Comparison of ENCODE assay signal across 29 mouse cellular contexts in the genomic region with DNA sequence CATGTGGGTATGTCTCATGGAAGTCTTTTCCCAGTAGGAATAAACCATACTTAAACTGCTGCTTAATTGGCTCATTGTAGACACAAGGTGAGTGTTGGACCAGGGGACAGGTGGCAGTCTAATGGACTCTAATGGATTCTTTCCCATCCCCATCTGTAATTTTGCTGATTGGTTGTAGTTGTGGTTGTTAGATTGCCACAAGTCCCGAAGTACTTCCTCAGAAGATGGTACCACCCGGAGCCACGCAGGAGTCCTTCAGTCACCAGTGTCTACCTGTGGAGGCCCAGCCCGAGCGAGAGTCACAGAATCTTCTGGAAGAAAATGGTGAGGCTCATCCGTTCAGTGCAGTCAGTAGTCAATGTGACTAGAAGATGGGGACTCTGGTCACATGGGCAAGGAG.
"Had no signal": no experiment of that assay in that cellular context is flagged by ENCODE, and none has a peak within 500 bp of the region (broad histone marks: within the 10 kb centered on the region; RNA-seq: fewer than 3 reads in every experiment).

No protein-coding gene starts in this region.

- H3K27ac ChIP-seq: limb, embryonic 10.5 days; limb, embryonic 12.5 days; limb, embryonic 13.5 days; limb, embryonic 15.5 days; liver, embryonic 12.5 days; liver, embryonic 13.5 days; liver, embryonic 14.5 days; liver, embryonic 15.5 days; lung, embryonic 15.5 days; macrophage; midbrain, embryonic 10.5 days; midbrain, embryonic 12.5 days; midbrain, embryonic 13.5 days; midbrain, embryonic 15.5 days; neural tube, embryonic 12.5 days; neural tube, embryonic 13.5 days had no signal

- H3K27me3 ChIP-seq: limb, embryonic 12.5 days; limb, embryonic 13.5 days; limb, embryonic 15.5 days; liver, embryonic 12.5 days; liver, embryonic 13.5 days; liver, embryonic 15.5 days; lung, embryonic 15.5 days; megakaryocyte, embryonic 14.5 days; midbrain, embryonic 12.5 days; midbrain, embryonic 13.5 days; midbrain, embryonic 15.5 days; neural tube, embryonic 12.5 days; neural tube, embryonic 13.5 days had no signal

- H3K9ac ChIP-seq: limb, embryonic 12.5 days; limb, embryonic 13.5 days; limb, embryonic 15.5 days; liver, embryonic 12.5 days; liver, embryonic 13.5 days; liver, embryonic 14.5 days; liver, embryonic 15.5 days; liver, postnatal 0 days; lung, embryonic 14.5 days; lung, embryonic 15.5 days; midbrain, embryonic 12.5 days; midbrain, embryonic 13.5 days; midbrain, embryonic 15.5 days; neural tube, embryonic 12.5 days; neural tube, embryonic 13.5 days had no signal

- H3K9me3 ChIP-seq: limb, embryonic 10.5 days; limb, embryonic 12.5 days; limb, embryonic 13.5 days; limb, embryonic 15.5 days; liver, embryonic 12.5 days; liver, embryonic 13.5 days; liver, embryonic 15.5 days; lung, embryonic 15.5 days; megakaryocyte, embryonic 14.5 days; midbrain, embryonic 10.5 days; midbrain, embryonic 12.5 days; midbrain, embryonic 13.5 days; midbrain, embryonic 15.5 days; neural tube, embryonic 12.5 days; neural tube, embryonic 13.5 days had no signal

- DNase-seq: left cerebral cortex, postnatal 4 days; liver; liver, embryonic 13.5 days; liver, postnatal 0 days; lung, adult 18-20 months; lung, adult 2 months; lung, embryonic 14.5 days; lung, postnatal 10 days; lung, postnatal 14 days; lung, postnatal 36 days; lung, postnatal 4 days; midbrain, embryonic 14.5 days had no signal

- H3K4me3 ChIP-seq: limb, embryonic 10.5 days; limb, embryonic 12.5 days; limb, embryonic 13.5 days; limb, embryonic 15.5 days; liver, embryonic 12.5 days; liver, embryonic 13.5 days; liver, embryonic 15.5 days; lung, embryonic 15.5 days; megakaryocyte, embryonic 14.5 days; midbrain, embryonic 10.5 days; midbrain, embryonic 12.5 days; midbrain, embryonic 13.5 days; midbrain, embryonic 15.5 days; myocyte; neural tube, embryonic 12.5 days; neural tube, embryonic 13.5 days had no signal
